Comparison of ENCODE assay signal across 8 mouse cellular contexts in the genomic region with DNA sequence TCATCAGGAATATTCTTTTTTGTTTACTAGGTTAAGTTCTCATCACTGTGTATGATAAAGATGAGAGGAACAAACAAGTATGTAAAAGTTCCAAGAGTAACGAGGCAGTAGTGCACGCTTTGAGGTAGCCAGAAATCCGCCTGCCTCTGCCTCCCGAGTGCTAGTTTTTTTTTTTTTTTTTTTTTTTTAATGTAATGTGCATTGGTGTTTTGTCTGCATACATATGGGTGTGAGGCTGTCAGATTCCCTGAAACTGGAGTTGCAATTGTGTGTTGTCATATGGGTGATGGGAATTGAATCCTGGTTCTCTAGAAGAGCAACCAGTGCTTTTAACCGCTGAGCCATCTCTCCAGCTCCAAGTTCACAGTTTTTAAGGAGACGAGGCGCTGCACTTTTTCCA. TPM values are rescaled to one million over a fixed set of nuclear protein-coding genes. Genes with fewer than 3 reads are reported as not detected.
DNase-seq lines count a peak whose midpoint lies in the region; ATAC-seq and TF ChIP-seq lines count a peak whose summit lies in the region.

No protein-coding gene starts in this region.

- TF ChIP-seq POLR2A in myocyte (IDR thresholded peaks at IDR 0.05; ENCODE audit: insufficient read length, low read depth): no peak

- H3K4me2 ChIP-seq in embryonic facial prominence, embryonic 11.5 days (ENCODE audit: low read depth, low read length): peak overlapping the region; percentile 72
- H3K4me2 ChIP-seq in intestine, embryonic 14.5 days (ENCODE audit: low read length): peak overlapping the region; percentile 89
- peak overlapping the region; percentile 89 for H3K4me2 ChIP-seq in myocyte (ENCODE audit: low read depth)

- H3K4me1 ChIP-seq in embryonic facial prominence, embryonic 11.5 days (ENCODE audit: control insufficient read depth, insufficient read depth, low read length): no peaks in the 10 kb centered on the region
- H3K4me1 ChIP-seq in intestine, embryonic 14.5 days (replicated peaks; ENCODE audit: control insufficient read depth, insufficient read depth, low read length): peaks cover 6% of the 10 kb centered on the region; the same call in 1 of the 2 replicates

- peak overlapping the region; percentile 84 for H3ac ChIP-seq in myocyte (ENCODE audit: control insufficient read depth, insufficient read length)

- H3K4me3 ChIP-seq in layer of hippocampus, adult 2 months: peak overlapping the region; percentile 65
- H3K4me3 ChIP-seq in embryonic facial prominence, embryonic 11.5 days (ENCODE audit: low read depth, low read length): peak overlapping the region; percentile 72
- peak overlapping the region; percentile 74 for H3K4me3 ChIP-seq in intestine, embryonic 14.5 days (ENCODE audit: low read depth, low read length)
- H3K4me3 ChIP-seq in myocyte: peak overlapping the region; percentile 31

- ATAC-seq in embryonic facial prominence, embryonic 11.5 days (replicated peaks; ENCODE audit: insufficient number of reproducible peaks, low FRiP score, low TSS enrichment, low read depth): no peak
- ATAC-seq in intestine, embryonic 14.5 days (replicated peaks; ENCODE audit: low FRiP score, low TSS enrichment, low read depth): no peak
- no peak for ATAC-seq in granulocyte monocyte progenitor cell, adult 5-6 weeks (replicated peaks; ENCODE audit: poor library complexity, severe bottlenecking)

- WGBS in embryonic facial prominence, embryonic 11.5 days: 59% methylated on average over 7 of the region's 7 CpGs
- 64% methylated on average over 7 of the region's 7 CpGs for WGBS in intestine, embryonic 14.5 days

- no peaks in the 10 kb centered on the region for H3K27me3 ChIP-seq in embryonic facial prominence, embryonic 11.5 days (ENCODE audit: control insufficient read depth, insufficient read depth, low read length)
- H3K27me3 ChIP-seq in intestine, embryonic 14.5 days (replicated peaks; ENCODE audit: control insufficient read depth, insufficient read depth, low read length): no peaks in the 10 kb centered on the region
- H3K27me3 ChIP-seq in myocyte (ENCODE audit: control insufficient read depth, insufficient read depth, insufficient read length): no peaks in the 10 kb centered on the region

- H3K79me2 ChIP-seq in myocyte (ENCODE audit: control insufficient read depth, insufficient read depth): no peaks in the 10 kb centered on the region

- TF ChIP-seq CTCF in layer of hippocampus, adult 2 months (conservative IDR thresholded peaks at IDR 0.05): no peak

- H3K27ac ChIP-seq in layer of hippocampus, adult 2 months: peak overlapping the region; percentile 96
- no peak overlapping the region for H3K27ac ChIP-seq in embryonic facial prominence, embryonic 11.5 days (replicated peaks; ENCODE audit: low read depth, low read length)
- H3K27ac ChIP-seq in intestine, embryonic 14.5 days (ENCODE audit: low read depth): peak overlapping the region; percentile 77

- H3K9me3 ChIP-seq in embryonic facial prominence, embryonic 11.5 days (replicated peaks; ENCODE audit: control insufficient read depth, low read length): no peaks in the 10 kb centered on the region
- H3K9me3 ChIP-seq in intestine, embryonic 14.5 days (ENCODE audit: control insufficient read depth, low read length): no peaks in the 10 kb centered on the region

- DNase-seq in layer of hippocampus, adult 2 months (ENCODE audit: low spot score in 2 of 2): no peak
- DNase-seq in layer of hippocampus, postnatal 14 days (ENCODE audit: low spot score in 2 of 2): no peak
- DNase-seq in embryonic facial prominence, embryonic 11.5 days (ENCODE audit: low spot score): no peak
- DNase-seq in intestine, embryonic 14.5 days (ENCODE audit: low spot score): no peak
- DNase-seq in thymus, postnatal 10 days (ENCODE audit: low spot score in 2 of 2): no peak
- no peak for DNase-seq in urinary bladder, postnatal 10 days (ENCODE audit: low spot score)

- H3K36me3 ChIP-seq in embryonic facial prominence, embryonic 11.5 days (replicated peaks; ENCODE audit: control insufficient read depth, insufficient read depth, low read depth, low read length): no peaks in the 10 kb centered on the region
- H3K36me3 ChIP-seq in intestine, embryonic 14.5 days (ENCODE audit: control insufficient read depth, insufficient read depth, low read length): no peaks in the 10 kb centered on the region
- no peaks in the 10 kb centered on the region for H3K36me3 ChIP-seq in myocyte (ENCODE audit: control insufficient read depth, insufficient read depth)

- H3K9ac ChIP-seq in embryonic facial prominence, embryonic 11.5 days (replicated peaks; ENCODE audit: low read length): peak overlapping the region; percentile 92
- H3K9ac ChIP-seq in intestine, embryonic 14.5 days (ENCODE audit: low read length): peak overlapping the region; percentile 90

TF ChIP-seq in myocyte, 11 proteins besides CTCF, POLR2A, EP300 and RAD21:
- TF ChIP-seq E2F4 (IDR thresholded peaks at IDR 0.05; ENCODE audit: insufficient read depth) (no peak), MAX (IDR thresholded peaks at IDR 0.05; ENCODE audit: low read depth) (no peak), MYOD1 (IDR thresholded peaks at IDR 0.05; ENCODE audit: control insufficient read depth in 1 of 3, insufficient read length in 2 of 3, low read depth in 2 of 3) (no peak), CEBPB (IDR thresholded peaks at IDR 0.05; ENCODE audit: insufficient read depth, poor library complexity, severe bottlenecking) (no peak), USF1 (IDR thresholded peaks at IDR 0.05; ENCODE audit: low read depth) (no peak), POLR2AphosphoS2 (IDR thresholded peaks at IDR 0.05; ENCODE audit: insufficient read length, low read depth) (no peak), REST (IDR thresholded peaks at IDR 0.05; ENCODE audit: insufficient read depth, insufficient read length) (no peak), MYOG (IDR thresholded peaks at IDR 0.05; ENCODE audit: control insufficient read depth in 1 of 3, insufficient read depth in 1 of 3, insufficient read length in 2 of 3, low read depth in 2 of 3) (no peak), TCF12 (IDR thresholded peaks at IDR 0.05; ENCODE audit: insufficient read depth, poor library complexity, severe bottlenecking) (no peak), TCF3 (IDR thresholded peaks at IDR 0.05; ENCODE audit: insufficient read length, low read depth) (no peak), SRF (IDR thresholded peaks at IDR 0.05; ENCODE audit: control insufficient read depth, insufficient read length, low read depth) (no peak)
TF ChIP-seq in myocyte: peak in this region for 0.

RNA-seq across cellular contexts. Expression of a gene that starts 0.6 kb away (rescaled TPM):
- total RNA-seq in layer of hippocampus, adult 2 months (2021): 10 to 100 TPM; 10.2 to 11.7 TPM
- total RNA-seq in layer of hippocampus, postnatal 14 days (2021): 10 to 100 TPM; 19.6 to 23.4 TPM
- polyA plus RNA-seq in embryonic facial prominence, embryonic 11.5 days (2014; fragmentation: Nextera tagmentation; extraction: Ambion mirVana): 11.7 and 12.0 TPM in 2 replicates
- 13.0 and 14.0 TPM in 2 replicates for polyA plus RNA-seq in intestine, embryonic 14.5 days (2014; fragmentation: Nextera tagmentation; extraction: Ambion mirVana)
- 8.5 TPM for polyA plus RNA-seq in myocyte (2012; fragmentation: generic; extraction: Trizol)
- 1.0 and 6.2 TPM in 2 replicates for total RNA-seq in granulocyte monocyte progenitor cell, adult 5-6 weeks (2014; fragmentation: Nextera tagmentation)
- total RNA-seq in granulocyte monocyte progenitor cell, adult 5-6 weeks (2017): 0.41 and 0.90 TPM in 2 replicates

RNA-seq across cellular contexts. Expression of a gene that starts 39.3 kb away (rescaled TPM):
- total RNA-seq in layer of hippocampus, adult 2 months (2021): 1 to 10 TPM in 1 of 2 experiments, under 1 TPM in 1; 0.56 to 2.8 TPM
- 1 to 10 TPM; 2.3 to 2.5 TPM for total RNA-seq in layer of hippocampus, postnatal 14 days (2021)
- 24.7 and 25.5 TPM in 2 replicates for polyA plus RNA-seq in embryonic facial prominence, embryonic 11.5 days (2014; fragmentation: Nextera tagmentation; extraction: Ambion mirVana)
- 35.8 and 37.8 TPM in 2 replicates for polyA plus RNA-seq in intestine, embryonic 14.5 days (2014; fragmentation: Nextera tagmentation; extraction: Ambion mirVana)
- polyA plus RNA-seq in myocyte (2012; fragmentation: generic; extraction: Trizol): 6.2 TPM
- 29.3 and 32.6 TPM in 2 replicates for total RNA-seq in granulocyte monocyte progenitor cell, adult 5-6 weeks (2014; fragmentation: Nextera tagmentation)
- total RNA-seq in granulocyte monocyte progenitor cell, adult 5-6 weeks (2017): 22.6 and 39.0 TPM in 2 replicates

RNA-seq across cellular contexts. Expression of a gene that starts 39.5 kb away (rescaled TPM):
- total RNA-seq in layer of hippocampus, adult 2 months (2021): 10 to 100 TPM; 11.3 to 13.9 TPM
- 10 to 100 TPM in 1 of 2 experiments, 1 to 10 TPM in 1; 8.9 to 10.4 TPM for total RNA-seq in layer of hippocampus, postnatal 14 days (2021)
- 27.1 and 28.7 TPM in 2 replicates for polyA plus RNA-seq in embryonic facial prominence, embryonic 11.5 days (2014; fragmentation: Nextera tagmentation; extraction: Ambion mirVana)
- polyA plus RNA-seq in intestine, embryonic 14.5 days (2014; fragmentation: Nextera tagmentation; extraction: Ambion mirVana): 28.7 and 29.3 TPM in 2 replicates
- polyA plus RNA-seq in myocyte (2012; fragmentation: generic; extraction: Trizol): 24.2 TPM
- total RNA-seq in granulocyte monocyte progenitor cell, adult 5-6 weeks (2014; fragmentation: Nextera tagmentation): 68.2 and 80.1 TPM in 2 replicates
- total RNA-seq in granulocyte monocyte progenitor cell, adult 5-6 weeks (2017): 63.6 and 77.4 TPM in 2 replicates

Comparison
In these comparisons a context has a peak if more than half of its experiments do, and no peak if none do; other contexts are left out.
1. RNA of a gene that starts 39.3 kb away (total RNA-seq): 22.6 to 39.0 TPM in granulocyte monocyte progenitor cell, adult 5-6 weeks; 0.56 to 2.8 TPM in layer of hippocampus, adult 2 months and 2.3 to 2.5 TPM in layer of hippocampus, postnatal 14 days; every median in the first group is over 4 times any median in the second.
2. RNA of a gene that starts 39.5 kb away (total RNA-seq): 63.6 to 80.1 TPM in granulocyte monocyte progenitor cell, adult 5-6 weeks; 11.3 to 13.9 TPM in layer of hippocampus, adult 2 months and 8.9 to 10.4 TPM in layer of hippocampus, postnatal 14 days; every median in the first group is over 4 times any median in the second.
3. Peak in every context shown above with its lines, with median percentiles within 50 percentile points of each other: H3K4me3 ChIP-seq and H3K4me2 ChIP-seq.